Mouse (Mus musculus) stomach, postnatal 0 days (tissue): ENCODE measurements around the gene Dnajc5. TPM values are rescaled to one million over a fixed set of nuclear protein-coding genes. Genes with fewer than 3 reads are reported as not detected.

Experiments
- ATAC-seq: fragments of 200-750 bp; cut with Nextera tagmentation; 2 replicates; pipeline ENCODE4 v1.8.0; 2017; ENCODE audit not compliant: low FRiP score, low TSS enrichment
- DNase-seq: peaks from one replicate; pipeline ENCODE4 v3.0.0-alpha.2; 2016; ENCODE audit warnings: low spot score
- H3K27ac ChIP-seq: fragments of 300-500 bp; sonication (generic); replicated peaks from 2 replicates; pipeline ENCODE4 v1.5.1; 2014; ENCODE audit warnings: mild to moderate bottlenecking, control low read depth
- H3K27me3 ChIP-seq: fragments of 300-500 bp; sonication (generic); 2 replicates; pipeline ENCODE4 v1.6.1; 2014; ENCODE audit warnings: low read length; ENCODE audit not compliant: control insufficient read depth, insufficient read depth
- H3K36me3 ChIP-seq: fragments of 300-500 bp; sonication (generic); 2 replicates; pipeline ENCODE4 v1.6.1; 2014; ENCODE audit warnings: low read length, mixed read lengths; ENCODE audit not compliant: control insufficient read depth, insufficient read depth
- H3K4me1 ChIP-seq: fragments of 300-500 bp; sonication (generic); replicated peaks from 2 replicates; pipeline ENCODE4 v1.6.1; 2014; ENCODE audit warnings: antibody characterized with exemption; ENCODE audit not compliant: control insufficient read depth, insufficient read depth
- H3K4me2 ChIP-seq: fragments of 300-500 bp; sonication (generic); replicated peaks from 2 replicates; pipeline ENCODE4 v1.6.1; 2014; ENCODE audit warnings: low read depth, mild to moderate bottlenecking, control low read depth, moderate library complexity
- H3K4me3 ChIP-seq: fragments of 300-500 bp; sonication (generic); 2 replicates; pipeline ENCODE4 v1.5.1; 2014; ENCODE audit warnings: low read depth, low read length, control low read depth
- H3K9ac ChIP-seq: fragments of 300-500 bp; sonication (generic); 2 replicates; pipeline ENCODE4 v1.6.1; 2014; ENCODE audit warnings: mild to moderate bottlenecking, low read length, control low read depth, mixed read lengths
- H3K9me3 ChIP-seq: fragments of 300-500 bp; sonication (generic); 2 replicates; pipeline ENCODE4 v1.6.1; 2016; ENCODE audit warnings: low read length; ENCODE audit not compliant: control insufficient read depth
- CTCF ChIP-seq: IDR thresholded peaks from 2 replicates; pipeline ENCODE4 v1.5.1; 2016; ENCODE audit warnings: antibody characterized with exemption, low read depth, mild to moderate bottlenecking, moderate library complexity
- EP300 ChIP-seq: optimal IDR thresholded peaks from 2 replicates; pipeline ENCODE3; 2016; ENCODE audit warnings: antibody characterized with exemption
- WGBS: fragments of 180-500 bp; shearing (Covaris S2); extraction: QIAGEN DNeasy Blood & Tissue Kit; methylation state at CpG from one replicate; pipeline ENCODE4 v1.1.7; 2014; 5-methylcytosine and 5-hydroxymethylcytosine counted together
- polyA plus RNA-seq: library from polyadenylated mRNA; unstranded; fragments of >200 nt; fragmentation: Nextera tagmentation; extraction: Ambion mirVana; gene quantifications from 2 replicates; pipeline ENCODE4 v1.2.1, GENCODE M21; 2015

Dnajc5 gene
- polyA plus RNA-seq, 1 experiment from 2014 or later = 52.7 TPM

GRCm38 (mm10) chr2:181484456-181485233 is 35.6 kb upstream of the Dnajc5 start:
- Histone ChIP-seq H3K36me3 (no peaks in the 10 kb centered on the region), H3K4me2 (no peak overlapping the region), H3K9me3 (no peaks in the 10 kb centered on the region), H3K4me3 (no peak overlapping the region), H3K27ac (no peak overlapping the region), H3K4me1 (no peaks in the 10 kb centered on the region), H3K9ac (no peak overlapping the region), H3K27me3 (no peaks in the 10 kb centered on the region)
- TF ChIP-seq EP300 (no peak), CTCF (no peak)
- WGBS = 84% methylated on average over 6 of the region's 6 CpGs
- DNase-seq (no peak), ATAC-seq (no peak)

GRCm38 (mm10) chr2:181485741-181486140 is 34.5 kb upstream of the Dnajc5 start:
- Histone ChIP-seq H3K36me3 (no peaks in the 10 kb centered on the region), H3K4me2 (no peak overlapping the region), H3K4me3 (no peak overlapping the region), H3K4me1 (no peaks in the 10 kb centered on the region), H3K27ac (no peak overlapping the region), H3K9me3 (no peaks in the 10 kb centered on the region), H3K9ac (no peak overlapping the region), H3K27me3 (no peaks in the 10 kb centered on the region)
- TF ChIP-seq CTCF (no peak), EP300 (no peak)
- no peak for DNase-seq
- no peak for ATAC-seq
- 15% methylated on average over 1 of the region's 1 CpGs for whole genome bisulfite sequencing

GRCm38 (mm10) chr2:181487338-181488277 is 32.7 kb upstream of the Dnajc5 start:
- no peak for DNase-seq
- peak; percentile 83 for ATAC-seq

GRCm38 (mm10) chr2:181491432-181492205 is 28.7 kb upstream of the Dnajc5 start:
- no peaks in the 10 kb centered on the region for H3K27me3 ChIP-seq
- H3K27ac ChIP-seq = no peak overlapping the region
- no peak overlapping the region for H3K4me3 ChIP-seq
- no peak overlapping the region for H3K9ac ChIP-seq
- H3K4me1 ChIP-seq = no peaks in the 10 kb centered on the region
- no peak for TF ChIP-seq CTCF
- TF ChIP-seq EP300 = no peak
- no peak for ATAC-seq
- no peak overlapping the region for H3K4me2 ChIP-seq
- DNase-seq = peak; percentile 37
- no peaks in the 10 kb centered on the region for H3K36me3 ChIP-seq
- 22% methylated on average over 7 of the region's 7 CpGs for WGBS
- no peaks in the 10 kb centered on the region for H3K9me3 ChIP-seq

More at GRCm38 (mm10) chr2:181487338-181488277, 32.7 kb upstream of the Dnajc5 start:
- Histone ChIP-seq H3K27me3 (no peaks in the 10 kb centered on the region), H3K4me3 (no peak overlapping the region), H3K9me3 (no peaks in the 10 kb centered on the region), H3K36me3 (no peaks in the 10 kb centered on the region), H3K9ac (peak overlapping the region; percentile 2; the same call in 1 of the 2 replicates), H3K27ac (peak overlapping the region; percentile 76), H3K4me1 (no peaks in the 10 kb centered on the region), H3K4me2 (no peak overlapping the region)
- WGBS = 20% methylated on average over 5 of the region's 5 CpGs
- TF ChIP-seq CTCF = no peak
- TF ChIP-seq EP300 = no peak

GRCm38 (mm10) chr2:181492206-181492605 is 28.1 kb upstream of the Dnajc5 start:
- no peak for TF ChIP-seq EP300
- TF ChIP-seq CTCF = no peak
- H3K9me3 ChIP-seq = no peaks in the 10 kb centered on the region
- H3K27me3 ChIP-seq = no peaks in the 10 kb centered on the region
- no peaks in the 10 kb centered on the region for H3K36me3 ChIP-seq
- WGBS = 31% methylated on average over 3 of the region's 3 CpGs
- no peak overlapping the region for H3K4me3 ChIP-seq
- H3K9ac ChIP-seq = no peak overlapping the region
- no peak overlapping the region for H3K27ac ChIP-seq
- no peak for DNase-seq
- H3K4me2 ChIP-seq = no peak overlapping the region
- no peak for ATAC-seq
- H3K4me1 ChIP-seq = no peaks in the 10 kb centered on the region
